Mouse (Mus musculus): ENCODE results near the gene Gm28539. TPM values are rescaled to one million over a fixed set of nuclear protein-coding genes. Genes with fewer than 3 reads are reported as not detected.

Gm28539 gene
- polyA plus RNA-seq, 1 experiment from 2014 or later = not detected

DNA sequence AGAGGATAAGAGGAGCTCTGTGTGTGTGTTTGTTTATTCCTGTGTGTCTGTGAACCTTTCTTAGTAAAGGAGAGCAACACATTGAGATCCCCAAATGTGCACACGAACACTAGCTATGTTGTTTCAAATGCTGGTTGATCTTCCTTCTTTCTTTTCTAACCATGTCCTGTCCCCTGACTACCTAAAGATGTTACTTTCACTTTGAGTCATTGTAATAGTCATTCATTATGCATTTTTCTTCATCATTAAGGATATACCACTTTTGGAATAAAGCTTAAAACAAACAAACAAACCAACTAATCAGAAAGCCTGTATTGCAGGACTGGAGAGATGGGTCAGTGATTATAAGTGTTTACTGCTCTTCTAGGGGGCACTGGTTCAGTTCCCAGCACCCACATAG, 69.3 kb downstream of the Gm28539 start:
- H3K9ac ChIP-seq (replicated peaks) = no peak overlapping the region
- no peak overlapping the region for H3K4me3 ChIP-seq (replicated peaks)
- H3K36me3 ChIP-seq = peaks cover 73% of the 10 kb centered on the region
- H3K4me2 ChIP-seq = no peak overlapping the region
- no peak overlapping the region for H3K27ac ChIP-seq
- WGBS = 97% methylated on average over 1 of the region's 1 CpGs
- H3K27me3 ChIP-seq = no peaks in the 10 kb centered on the region
- ATAC-seq (ENCODE audit: insufficient number of reproducible peaks, insufficient read depth, low FRiP score, low TSS enrichment, low read depth) = no peak
- no peaks in the 10 kb centered on the region for H3K9me3 ChIP-seq
- no peaks in the 10 kb centered on the region for H3K4me1 ChIP-seq (replicated peaks)

DNA sequence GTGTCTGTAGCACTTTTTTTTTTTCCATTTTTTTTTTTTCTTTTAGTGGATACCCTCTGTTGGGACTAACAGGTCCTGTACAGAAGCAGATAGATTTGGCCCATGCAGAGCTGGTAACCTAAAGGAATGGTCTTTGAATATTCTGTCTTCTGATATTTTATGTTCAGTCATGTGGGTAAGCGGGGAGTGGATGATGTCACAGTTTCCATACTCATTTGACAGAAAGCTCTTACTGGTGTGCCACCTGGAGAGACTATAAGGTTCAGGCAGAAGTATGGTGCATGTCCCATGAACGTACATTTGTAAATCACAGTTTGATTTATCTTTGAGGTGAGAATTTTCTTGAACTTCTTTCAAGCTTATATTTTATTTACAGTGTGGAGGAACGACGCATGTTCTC, 79.7 kb downstream of the Gm28539 start:
- no peaks in the 10 kb centered on the region for H3K4me1 ChIP-seq (replicated peaks)
- H3K9me3 ChIP-seq = no peaks in the 10 kb centered on the region
- 95% methylated on average over 4 of the region's 4 CpGs for WGBS
- H3K9ac ChIP-seq (replicated peaks) = no peak overlapping the region
- no peak for ATAC-seq (ENCODE audit: insufficient number of reproducible peaks, insufficient read depth, low FRiP score, low TSS enrichment, low read depth)
- H3K36me3 ChIP-seq = peaks cover 77% of the 10 kb centered on the region
- no peak overlapping the region for H3K4me3 ChIP-seq (replicated peaks)
- H3K27ac ChIP-seq = no peak overlapping the region
- H3K4me2 ChIP-seq = no peak overlapping the region
- H3K27me3 ChIP-seq = no peaks in the 10 kb centered on the region

DNA sequence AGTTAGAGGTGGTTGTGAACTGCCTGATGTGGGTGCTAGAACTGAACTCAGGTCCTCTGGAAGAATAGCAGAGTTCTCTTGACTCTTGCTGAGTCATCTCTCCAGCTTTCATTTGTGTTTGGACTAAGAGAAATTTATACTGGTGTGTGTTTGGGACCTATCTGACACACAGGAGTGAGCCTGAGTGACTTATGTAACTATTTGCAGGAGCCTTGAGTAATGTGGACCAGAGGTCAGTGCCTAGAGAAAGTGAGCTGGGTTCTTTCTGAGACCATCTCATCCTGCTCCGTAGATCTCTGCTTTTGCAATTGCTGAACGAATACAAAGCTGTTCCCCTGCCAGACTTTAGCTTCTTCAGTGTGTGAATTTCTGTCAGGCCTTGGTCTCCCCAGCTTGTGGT, 85.4 kb downstream of the Gm28539 start:
- no peaks in the 10 kb centered on the region for H3K27me3 ChIP-seq
- no peak overlapping the region for H3K4me2 ChIP-seq
- no peak for ATAC-seq (ENCODE audit: insufficient number of reproducible peaks, insufficient read depth, low FRiP score, low TSS enrichment, low read depth)
- H3K9me3 ChIP-seq = no peaks in the 10 kb centered on the region
- 88% methylated on average over 2 of the region's 2 CpGs for WGBS
- H3K4me1 ChIP-seq (replicated peaks) = no peaks in the 10 kb centered on the region
- peaks cover 96% of the 10 kb centered on the region for H3K36me3 ChIP-seq
- H3K4me3 ChIP-seq (replicated peaks) = no peak overlapping the region
- H3K9ac ChIP-seq (replicated peaks) = no peak overlapping the region
- no peak overlapping the region for H3K27ac ChIP-seq

DNA sequence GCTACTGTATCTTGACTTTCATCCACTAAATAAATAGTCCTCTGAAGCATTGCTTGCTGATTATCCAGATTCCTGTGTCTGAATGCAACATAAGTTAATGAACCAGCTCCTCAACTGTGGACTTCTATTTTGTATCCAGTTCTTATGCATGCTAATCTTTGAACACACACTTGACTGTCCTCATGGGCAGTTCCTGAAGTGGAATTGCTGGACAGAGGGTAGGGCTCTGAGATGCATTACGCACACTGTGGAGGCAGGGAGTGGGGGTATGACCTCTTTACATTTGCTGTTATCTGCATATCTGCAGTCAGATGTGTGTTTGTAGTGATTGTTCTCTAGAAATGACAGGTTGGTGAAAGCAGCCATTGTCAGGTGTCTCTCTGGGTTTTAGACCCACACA, 91.6 kb downstream of the Gm28539 start:
- Histone ChIP-seq H3K4me1 (replicated peaks) (no peaks in the 10 kb centered on the region), H3K4me2 (no peak overlapping the region), H3K4me3 (replicated peaks) (no peak overlapping the region), H3K27ac (no peak overlapping the region), H3K9ac (replicated peaks) (no peak overlapping the region), H3K27me3 (no peaks in the 10 kb centered on the region), H3K36me3 (peaks cover 82% of the 10 kb centered on the region), H3K9me3 (no peaks in the 10 kb centered on the region)
- no peak for ATAC-seq (ENCODE audit: insufficient number of reproducible peaks, insufficient read depth, low FRiP score, low TSS enrichment, low read depth)
- 92% methylated on average over 1 of the region's 1 CpGs for WGBS

- no peak overlapping the region for H3K27ac ChIP-seq
- no peak overlapping the region for H3K4me3 ChIP-seq (replicated peaks)
- no peaks in the 10 kb centered on the region for H3K27me3 ChIP-seq
- no peak overlapping the region for H3K9ac ChIP-seq (replicated peaks)
- ATAC-seq (ENCODE audit: insufficient number of reproducible peaks, insufficient read depth, low FRiP score, low TSS enrichment, low read depth) = no peak
- WGBS = 89% methylated on average over 5 of the region's 5 CpGs
- H3K4me2 ChIP-seq = no peak overlapping the region
- H3K9me3 ChIP-seq = no peaks in the 10 kb centered on the region
- peaks cover 74% of the 10 kb centered on the region for H3K36me3 ChIP-seq
- H3K4me1 ChIP-seq (replicated peaks) = no peaks in the 10 kb centered on the region
Measured at GRCm38 (mm10) chr16:18938321-18939082, 102.1 kb downstream of the Gm28539 start.

DNA sequence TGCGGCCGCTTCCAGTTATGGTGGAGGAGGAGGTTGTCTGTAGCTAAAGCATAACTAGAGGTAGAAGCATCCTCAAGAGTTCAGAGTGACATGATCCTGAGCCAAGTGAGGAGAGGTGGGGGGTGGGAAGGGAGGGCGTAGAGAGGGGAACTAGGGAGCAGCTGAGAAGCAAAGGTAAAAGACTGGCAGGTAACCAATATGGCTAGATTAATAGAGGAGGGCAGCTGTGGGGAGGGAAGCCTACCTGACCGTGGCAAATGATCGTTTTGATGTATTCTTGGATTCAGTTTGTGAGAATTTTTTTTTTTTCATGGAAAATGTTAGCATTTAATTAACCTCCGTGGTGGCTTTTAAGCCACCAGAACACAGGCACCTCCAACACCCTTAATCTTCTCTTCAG, 107.5 kb downstream of the Gm28539 start:
- no peaks in the 10 kb centered on the region for H3K9me3 ChIP-seq
- H3K36me3 ChIP-seq = peaks cover 75% of the 10 kb centered on the region
- no peaks in the 10 kb centered on the region for H3K4me1 ChIP-seq (replicated peaks)
- H3K4me2 ChIP-seq = no peak overlapping the region
- no peak overlapping the region for H3K27ac ChIP-seq
- no peak for ATAC-seq (ENCODE audit: insufficient number of reproducible peaks, insufficient read depth, low FRiP score, low TSS enrichment, low read depth)
- no peak overlapping the region for H3K9ac ChIP-seq (replicated peaks)
- WGBS = 96% methylated on average over 6 of the region's 6 CpGs
- H3K4me3 ChIP-seq (replicated peaks) = no peak overlapping the region
- H3K27me3 ChIP-seq = no peaks in the 10 kb centered on the region

DNA sequence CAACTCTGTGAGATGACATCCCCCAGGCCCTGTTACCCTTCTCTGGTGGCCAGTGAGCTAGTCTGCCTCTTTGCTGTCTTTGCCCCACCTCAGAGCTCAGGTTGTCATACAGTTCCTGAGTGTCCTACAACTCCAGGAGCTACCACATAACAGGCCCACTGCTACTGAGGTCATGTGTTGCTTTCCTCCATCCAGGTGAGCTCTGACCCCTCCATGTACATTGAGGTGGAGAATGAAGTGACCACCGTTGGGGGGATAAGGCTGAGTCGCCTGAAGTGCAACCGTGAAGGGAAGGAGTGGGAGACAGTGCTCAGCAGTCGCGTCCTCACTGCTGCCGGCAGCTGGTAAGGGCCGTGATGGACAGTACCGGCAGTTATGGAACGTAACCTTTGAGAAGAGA, 112.6 kb downstream of the Gm28539 start:
- Histone ChIP-seq H3K27me3 (no peaks in the 10 kb centered on the region), H3K4me3 (replicated peaks) (no peak overlapping the region), H3K4me2 (no peak overlapping the region), H3K36me3 (peaks cover 94% of the 10 kb centered on the region), H3K4me1 (replicated peaks) (no peaks in the 10 kb centered on the region), H3K27ac (no peak overlapping the region), H3K9me3 (no peaks in the 10 kb centered on the region), H3K9ac (replicated peaks) (no peak overlapping the region)
- 93% methylated on average over 9 of the region's 9 CpGs for WGBS
- ATAC-seq (ENCODE audit: insufficient number of reproducible peaks, insufficient read depth, low FRiP score, low TSS enrichment, low read depth) = no peak

DNA sequence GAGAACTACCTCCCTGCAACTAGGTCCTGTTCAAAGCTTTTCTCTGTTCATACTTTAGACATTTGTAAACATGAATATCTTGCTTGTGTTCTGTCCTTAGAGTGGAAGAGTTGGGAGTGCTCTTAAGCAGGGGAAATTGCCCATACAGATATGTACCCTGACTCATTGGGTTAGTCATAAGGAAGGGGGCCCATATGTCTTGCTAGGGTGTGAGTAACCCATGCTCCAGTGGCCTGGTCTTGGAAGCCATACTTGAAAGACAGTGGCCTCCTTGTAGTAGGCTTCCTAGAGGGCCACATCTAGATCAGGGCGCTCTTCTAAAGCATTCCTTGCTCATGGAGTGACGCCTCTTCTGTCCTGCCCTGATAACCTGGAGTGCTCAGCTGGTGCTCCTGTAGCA, 114.0 kb downstream of the Gm28539 start:
- Histone ChIP-seq H3K27me3 (no peaks in the 10 kb centered on the region), H3K9me3 (no peaks in the 10 kb centered on the region), H3K9ac (replicated peaks) (no peak overlapping the region), H3K4me2 (no peak overlapping the region), H3K4me3 (replicated peaks) (no peak overlapping the region), H3K27ac (no peak overlapping the region), H3K4me1 (replicated peaks) (no peaks in the 10 kb centered on the region), H3K36me3 (peaks cover 96% of the 10 kb centered on the region)
- 89% methylated on average over 2 of the region's 2 CpGs for WGBS
- ATAC-seq (ENCODE audit: insufficient number of reproducible peaks, insufficient read depth, low FRiP score, low TSS enrichment, low read depth) = no peak

- Histone ChIP-seq H3K4me3 (replicated peaks) (no peak overlapping the region), H3K27me3 (no peaks in the 10 kb centered on the region), H3K4me1 (replicated peaks) (no peaks in the 10 kb centered on the region), H3K36me3 (peaks cover 96% of the 10 kb centered on the region), H3K27ac (no peak overlapping the region), H3K4me2 (no peak overlapping the region), H3K9me3 (no peaks in the 10 kb centered on the region), H3K9ac (replicated peaks) (no peak overlapping the region)
- ATAC-seq (ENCODE audit: insufficient number of reproducible peaks, insufficient read depth, low FRiP score, low TSS enrichment, low read depth) = no peak
Measured at GRCm38 (mm10) chr16:18952813-18953212, 116.4 kb downstream of the Gm28539 start.

DNA sequence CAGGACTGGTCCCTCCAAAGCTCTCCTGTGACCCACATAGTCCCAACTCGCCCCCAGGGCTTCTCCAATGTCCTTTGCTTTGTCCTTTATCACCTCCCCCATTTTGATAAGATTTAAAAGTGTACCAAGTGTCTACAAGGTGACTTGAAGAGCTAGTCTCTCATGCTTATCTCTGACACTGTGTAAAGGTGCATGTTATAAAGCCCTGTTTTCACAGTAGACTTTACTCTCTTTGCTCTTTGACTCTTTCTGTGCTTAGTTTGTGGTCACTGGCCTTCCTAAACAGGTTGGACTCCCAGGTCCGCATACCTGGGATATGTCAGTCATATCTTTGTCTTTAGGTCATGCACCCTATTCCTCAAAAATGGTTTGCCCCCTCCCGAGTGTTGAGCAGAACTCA, 118.7 kb downstream of the Gm28539 start:
- Histone ChIP-seq H3K9me3 (peaks cover 4% of the 10 kb centered on the region), H3K27ac (no peak overlapping the region), H3K4me3 (replicated peaks) (no peak overlapping the region), H3K36me3 (peaks cover 83% of the 10 kb centered on the region), H3K4me2 (no peak overlapping the region), H3K4me1 (replicated peaks) (no peaks in the 10 kb centered on the region), H3K27me3 (no peaks in the 10 kb centered on the region), H3K9ac (replicated peaks) (no peak overlapping the region)
- ATAC-seq (ENCODE audit: insufficient number of reproducible peaks, insufficient read depth, low FRiP score, low TSS enrichment, low read depth) = no peak
- WGBS = 94% methylated on average over 3 of the region's 3 CpGs

DNA sequence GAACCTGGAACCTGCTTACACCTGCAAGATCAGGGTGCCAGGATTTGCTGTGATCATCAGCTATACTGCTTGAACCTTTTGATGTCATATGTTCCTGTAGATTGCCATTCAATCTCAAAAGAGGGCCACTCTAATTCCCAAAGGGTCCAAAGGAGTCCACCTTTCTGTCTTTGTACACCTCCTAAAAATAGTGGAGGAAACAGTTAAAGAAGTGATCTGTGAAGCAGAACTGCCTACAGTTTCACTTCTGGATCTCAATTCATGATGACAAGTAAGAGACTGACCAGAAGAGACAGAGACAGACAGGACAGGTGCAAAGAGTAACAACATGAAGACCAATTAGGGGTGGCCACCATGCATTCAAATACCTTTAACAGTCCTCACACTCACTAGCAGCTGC, 127.1 kb downstream of the Gm28539 start:
- Histone ChIP-seq H3K9me3 (peaks cover 14% of the 10 kb centered on the region), H3K4me3 (replicated peaks) (no peak overlapping the region), H3K4me1 (replicated peaks) (no peaks in the 10 kb centered on the region), H3K9ac (replicated peaks) (no peak overlapping the region), H3K4me2 (no peak overlapping the region), H3K27ac (no peak overlapping the region), H3K27me3 (no peaks in the 10 kb centered on the region), H3K36me3 (peaks cover 72% of the 10 kb centered on the region)
- no peak for ATAC-seq (ENCODE audit: insufficient number of reproducible peaks, insufficient read depth, low FRiP score, low TSS enrichment, low read depth)

- Histone ChIP-seq H3K4me3 (replicated peaks) (no peak overlapping the region), H3K4me2 (no peak overlapping the region), H3K36me3 (peaks cover 52% of the 10 kb centered on the region), H3K4me1 (replicated peaks) (no peaks in the 10 kb centered on the region), H3K9me3 (no peaks in the 10 kb centered on the region), H3K9ac (replicated peaks) (no peak overlapping the region), H3K27me3 (no peaks in the 10 kb centered on the region), H3K27ac (no peak overlapping the region)
- ATAC-seq (ENCODE audit: insufficient number of reproducible peaks, insufficient read depth, low FRiP score, low TSS enrichment, low read depth) = no peak
- WGBS = 90% methylated on average over 9 of the region's 9 CpGs
Measured at GRCm38 (mm10) chr16:18969420-18970128, 133.2 kb downstream of the Gm28539 start.

Measured in limb, embryonic 12.5 days (tissue).